In the genomic region with DNA sequence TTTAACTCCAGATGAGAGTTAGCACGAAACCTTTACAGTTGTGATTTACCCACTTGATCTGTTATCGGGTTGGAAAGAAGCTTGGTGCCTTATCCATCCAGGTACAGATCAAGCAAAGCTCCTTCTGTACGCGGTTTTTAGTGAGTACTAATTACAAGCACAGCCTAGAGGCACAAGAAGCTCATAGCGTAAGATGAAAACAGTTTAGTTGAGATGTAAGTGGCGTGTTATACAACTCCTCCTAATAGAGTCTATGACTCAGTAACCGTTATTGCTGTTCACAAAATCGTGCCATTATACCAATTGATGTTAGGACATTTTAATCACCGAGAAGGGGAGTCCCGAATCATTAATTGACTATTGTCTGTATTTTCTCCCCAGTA, we compare ENCODE assay signal across 8 mouse cellular contexts. TPM values are rescaled to one million over a fixed set of nuclear protein-coding genes. Genes with fewer than 3 reads are reported as not detected.
DNase-seq lines count a peak whose midpoint lies in the region; ATAC-seq lines count a peak whose summit lies in the region.

No protein-coding gene starts in this region.

- H3K4me3 ChIP-seq in kidney, embryonic 15.5 days (replicated peaks) = peak overlapping the region; percentile 97
- peak overlapping the region; percentile 92 for H3K4me3 ChIP-seq in hindbrain, embryonic 11.5 days (ENCODE audit: low read depth, low read length)
- H3K4me3 ChIP-seq in midbrain, embryonic 14.5 days (replicated peaks; ENCODE audit: low read depth, low read length) = peak overlapping the region; percentile 91

- WGBS in kidney, embryonic 15.5 days = 30% methylated on average over 10 of the region's 10 CpGs
- 43% methylated on average over 10 of the region's 10 CpGs for WGBS in hindbrain, embryonic 11.5 days
- WGBS in midbrain, embryonic 14.5 days = 41% methylated on average over 10 of the region's 10 CpGs

- peak overlapping the region; percentile 95; the same call in 1 of the 2 replicates for H3K27ac ChIP-seq in kidney, embryonic 15.5 days
- no peak overlapping the region for H3K27ac ChIP-seq in hindbrain, embryonic 11.5 days (ENCODE audit: low read depth, low read length)
- H3K27ac ChIP-seq in midbrain, embryonic 14.5 days (replicated peaks; ENCODE audit: low read depth, low read length) = no peak overlapping the region; the same call in 1 of the 2 replicates

- no peak for DNase-seq in kidney, adult 11 months
- DNase-seq in MN1 (ENCODE audit: low spot score) = peak; percentile 36
- DNase-seq in hindbrain, embryonic 11.5 days (ENCODE audit: low spot score) = no peak
- DNase-seq in midbrain, embryonic 14.5 days = no peak
- no peak for DNase-seq in urinary bladder, postnatal 14 days (ENCODE audit: low spot score)
- no peak for DNase-seq in cerebellum, postnatal 36 days
- no peak for DNase-seq in cerebellum, postnatal 4 days (ENCODE audit: low spot score in 2 of 2)

- no peaks in the 10 kb centered on the region for H3K27me3 ChIP-seq in kidney, embryonic 15.5 days
- no peaks in the 10 kb centered on the region for H3K27me3 ChIP-seq in hindbrain, embryonic 11.5 days (ENCODE audit: control insufficient read depth, insufficient read depth, low read length)
- H3K27me3 ChIP-seq in midbrain, embryonic 14.5 days (ENCODE audit: control insufficient read depth, insufficient read depth, low read length) = no peaks in the 10 kb centered on the region

- peaks cover 19% of the 10 kb centered on the region for H3K36me3 ChIP-seq in kidney, embryonic 15.5 days
- H3K36me3 ChIP-seq in hindbrain, embryonic 11.5 days (ENCODE audit: control insufficient read depth, insufficient read depth, low read length) = no peaks in the 10 kb centered on the region
- peaks cover 16% of the 10 kb centered on the region for H3K36me3 ChIP-seq in midbrain, embryonic 14.5 days (ENCODE audit: control insufficient read depth, insufficient read depth, low read length)

- ATAC-seq in kidney, embryonic 15.5 days (replicated peaks; ENCODE audit: low FRiP score) = no peak
- ATAC-seq in hindbrain, embryonic 11.5 days (ENCODE audit: low FRiP score) = no peak; the same call in 1 of the 2 replicates
- no peak for ATAC-seq in midbrain, embryonic 14.5 days (ENCODE audit: low FRiP score, low TSS enrichment)

- peak overlapping the region; percentile 82 for H3K9ac ChIP-seq in kidney, embryonic 15.5 days
- H3K9ac ChIP-seq in hindbrain, embryonic 11.5 days (ENCODE audit: low read depth, low read length) = peak overlapping the region; percentile 85
- peak overlapping the region; percentile 81 for H3K9ac ChIP-seq in midbrain, embryonic 14.5 days (replicated peaks; ENCODE audit: low read length)

- H3K4me2 ChIP-seq in kidney, embryonic 15.5 days = peak overlapping the region; percentile 72
- peak overlapping the region; percentile 45 for H3K4me2 ChIP-seq in hindbrain, embryonic 11.5 days (replicated peaks; ENCODE audit: low read depth, low read length)
- H3K4me2 ChIP-seq in midbrain, embryonic 14.5 days (ENCODE audit: low read length) = peak overlapping the region; percentile 71

- H3K9me3 ChIP-seq in kidney, embryonic 15.5 days (replicated peaks) = no peaks in the 10 kb centered on the region
- no peaks in the 10 kb centered on the region for H3K9me3 ChIP-seq in hindbrain, embryonic 11.5 days (ENCODE audit: control insufficient read depth, low read length)
- no peaks in the 10 kb centered on the region for H3K9me3 ChIP-seq in midbrain, embryonic 14.5 days (ENCODE audit: control insufficient read depth, low read length)

- H3K4me1 ChIP-seq in kidney, embryonic 15.5 days = peaks cover 21% of the 10 kb centered on the region
- no peaks in the 10 kb centered on the region for H3K4me1 ChIP-seq in hindbrain, embryonic 11.5 days (replicated peaks; ENCODE audit: control insufficient read depth, insufficient read depth, low read length)
- H3K4me1 ChIP-seq in midbrain, embryonic 14.5 days (ENCODE audit: control insufficient read depth, insufficient read depth, low read length) = peaks cover 13% of the 10 kb centered on the region

RNA-seq across cellular contexts. Expression of gene Ttc33, which starts 1.0 kb away (rescaled TPM):
- polyA plus RNA-seq in kidney, embryonic 15.5 days (2015; fragmentation: Nextera tagmentation; extraction: Ambion mirVana) = 45.1 and 45.2 TPM in 2 replicates
- polyA plus RNA-seq in hindbrain, embryonic 11.5 days (2014; fragmentation: Nextera tagmentation; extraction: Ambion mirVana) = 50.6 and 52.1 TPM in 2 replicates
- 62.9 and 67.1 TPM in 2 replicates for polyA plus RNA-seq in midbrain, embryonic 14.5 days (2014; fragmentation: Nextera tagmentation; extraction: Ambion mirVana)

RNA-seq across cellular contexts. Expression of gene Prkaa1, which starts 42.6 kb away (rescaled TPM):
- 22.6 and 23.7 TPM in 2 replicates for polyA plus RNA-seq in kidney, embryonic 15.5 days (2015; fragmentation: Nextera tagmentation; extraction: Ambion mirVana)
- polyA plus RNA-seq in hindbrain, embryonic 11.5 days (2014; fragmentation: Nextera tagmentation; extraction: Ambion mirVana) = 19.8 and 20.6 TPM in 2 replicates
- polyA plus RNA-seq in midbrain, embryonic 14.5 days (2014; fragmentation: Nextera tagmentation; extraction: Ambion mirVana) = 14.9 and 19.7 TPM in 2 replicates

RNA-seq across cellular contexts. Expression of gene Ptger4, which starts 57.7 kb away (rescaled TPM):
- 4.2 and 5.2 TPM in 2 replicates for polyA plus RNA-seq in kidney, embryonic 15.5 days (2015; fragmentation: Nextera tagmentation; extraction: Ambion mirVana)
- polyA plus RNA-seq in hindbrain, embryonic 11.5 days (2014; fragmentation: Nextera tagmentation; extraction: Ambion mirVana) = 0.97 and 1.0 TPM in 2 replicates
- 1.1 and 1.4 TPM in 2 replicates for polyA plus RNA-seq in midbrain, embryonic 14.5 days (2014; fragmentation: Nextera tagmentation; extraction: Ambion mirVana)
